Mouse (Mus musculus): Measurements from ENCODE around the gene Paxx. TPM values are rescaled to one million over a fixed set of nuclear protein-coding genes. Genes with fewer than 3 reads are reported as not detected.

Gene Paxx
- total and polyA plus RNA-seq, 3 experiments, result 13.9 to 16.2 (median 15.1) TPM

DNA sequence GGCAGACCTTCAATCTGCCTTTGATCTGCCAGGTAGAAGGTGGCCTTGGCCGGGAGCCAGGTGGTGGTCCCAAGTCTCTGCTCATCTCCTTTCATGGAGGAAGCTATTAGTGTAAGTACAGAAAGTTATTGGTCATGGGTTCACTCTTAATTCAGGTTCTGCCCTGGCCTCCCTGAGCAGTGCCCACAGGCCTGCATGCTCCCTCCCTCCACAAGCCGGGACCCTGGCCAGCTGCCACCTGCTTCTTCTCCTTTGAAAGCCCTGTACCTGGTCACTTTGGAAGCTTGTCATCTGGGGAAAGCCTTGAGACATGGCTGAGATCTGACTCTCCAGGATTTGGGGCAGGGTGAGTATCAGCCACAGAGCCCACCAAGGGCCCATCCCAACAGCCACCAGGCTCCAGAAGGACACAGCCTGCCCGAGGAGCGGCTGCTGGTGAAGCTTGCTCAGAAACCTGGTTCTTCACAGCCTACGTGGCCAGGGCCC, 32.6 kb upstream of the Paxx start, which contains the start of gene Lcn12:
Gene Lcn12 (minus strand): TSS at position 436 of the 486 bp plus-strand sequence.
- in situ Hi-C loops (cut with MboI; ENCODE audit: low pct_ligation_motif_present, low pct_unique_long_range_greater_than_20kb, low sequenced_read_pairs) (no loop called here), dilution Hi-C loops (cut with MboI; ENCODE audit: extremely low pct_ligation_motif_present, extremely low pct_unique_long_range_greater_than_20kb, low sequenced_read_pairs) (no loop called here)
- H3K9ac ChIP-seq (ENCODE audit: insufficient read depth, low read depth), result no peak within 1 kb of the TSS
- H3K79me2 ChIP-seq (replicated peaks; ENCODE audit: control insufficient read depth, extremely low read depth, insufficient read depth, poor library complexity, severe bottlenecking), result no peaks in the 10 kb centered on the region
- H3K36me3 ChIP-seq (replicated peaks in 1 of 2; ENCODE audit: control insufficient read depth in 1 of 2, insufficient read depth in 1 of 2, low read length in 1 of 2), result no peaks in the 10 kb centered on the region
- no peak within 1 kb of the TSS for H3K4me2 ChIP-seq (ENCODE audit: insufficient read depth, low read depth, poor library complexity, severe bottlenecking)
- H3K4me3 ChIP-seq (replicated peaks in 1 of 3; ENCODE audit: low read depth in 2 of 3, low read length in 2 of 3, poor library complexity in 1 of 3), result no peak within 1 kb of the TSS
- no peaks in the 10 kb centered on the region for H3K27me3 ChIP-seq (replicated peaks)
- H3K9me3 ChIP-seq (replicated peaks; ENCODE audit: low read length), result no peaks in the 10 kb centered on the region
- H3K4me1 ChIP-seq (ENCODE audit: control insufficient read depth in 1 of 2, insufficient read depth in 2 of 2), result peaks cover 4 to 28% of the 10 kb centered on the region in 2 experiments; a peak in 3 of 4 replicates
- DNase-seq (ENCODE audit: extremely low read depth), result no peak
- H3K27ac ChIP-seq (ENCODE audit: insufficient read depth, low read depth), result no peak within 1 kb of the TSS
- no peak for TF ChIP-seq ZC3H11A (IDR thresholded peaks at IDR 0.05; ENCODE audit: low read depth, low read length)
- no peak for TF ChIP-seq E2F4 (IDR thresholded peaks at IDR 0.05; ENCODE audit: insufficient replicate concordance, low read depth, low read length)
- no peak for TF ChIP-seq TCF12 (IDR thresholded peaks at IDR 0.05; ENCODE audit: low read depth, low read length)
- no peak for TF ChIP-seq NRF1 (IDR thresholded peaks at IDR 0.05; ENCODE audit: low read depth, low read length)
- no peak for TF ChIP-seq POLR2AphosphoS2 (IDR thresholded peaks at IDR 0.05; ENCODE audit: low read depth, low read length)
- TF ChIP-seq UBTF (IDR thresholded peaks at IDR 0.05; ENCODE audit: low read depth, low read length), result no peak
- no peak for TF ChIP-seq BHLHE40 (IDR thresholded peaks at IDR 0.05; ENCODE audit: low read depth, low read length)
- TF ChIP-seq ZKSCAN1 (IDR thresholded peaks at IDR 0.05; ENCODE audit: borderline replicate concordance, low read depth, low read length), result no peak
- no peak for TF ChIP-seq GABPA (IDR thresholded peaks at IDR 0.05; ENCODE audit: insufficient replicate concordance, low read depth, low read length)
- TF ChIP-seq TBP (conservative IDR thresholded peaks at IDR 0.05; ENCODE audit: low read depth, low read length), result no peak
- no peak for TF ChIP-seq CTCF (conservative IDR thresholded peaks at IDR 0.05 in 1 of 2, IDR thresholded peaks at IDR 0.05 in 1 of 2; ENCODE audit: low read depth in 2 of 2, low read length in 2 of 2)
- TF ChIP-seq MAZ (IDR thresholded peaks at IDR 0.05; ENCODE audit: low read depth, low read length), result no peak
- no peak for TF ChIP-seq IRF4 (IDR thresholded peaks at IDR 0.05; ENCODE audit: low read depth, low read length)

DNA sequence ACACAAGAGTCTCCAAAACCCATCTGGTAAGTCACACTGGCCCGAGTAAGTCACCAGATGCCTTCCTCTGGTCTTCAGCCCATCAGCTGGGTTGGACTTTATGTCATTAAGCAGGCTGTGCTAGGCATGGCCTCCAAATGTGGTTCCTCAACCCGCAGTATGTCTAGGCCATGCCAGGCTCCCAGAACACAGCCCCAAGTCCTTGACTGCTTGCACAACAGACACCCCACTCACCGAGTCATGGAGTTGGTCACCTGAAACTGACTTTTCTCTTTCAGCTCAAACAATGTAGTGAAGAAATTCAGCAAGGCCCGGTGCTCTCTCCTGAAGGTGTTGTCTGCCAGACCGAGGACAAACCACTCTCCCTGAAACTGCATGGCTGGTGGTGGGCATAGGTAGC, 32.1 kb upstream of the Paxx start:
- in situ Hi-C loops (cut with MboI; ENCODE audit: low pct_ligation_motif_present, low pct_unique_long_range_greater_than_20kb, low sequenced_read_pairs), result no loop called here
- dilution Hi-C loops (cut with MboI; ENCODE audit: extremely low pct_ligation_motif_present, extremely low pct_unique_long_range_greater_than_20kb, low sequenced_read_pairs), result no loop called here
- H3K27me3 ChIP-seq (replicated peaks), result peaks cover 4% of the 10 kb centered on the region

More for the DNA sequence above, 32.1 kb upstream of the Paxx start:
- no peak for DNase-seq (ENCODE audit: extremely low read depth)
- H3K9ac ChIP-seq (ENCODE audit: insufficient read depth, low read depth), result no peak overlapping the region
- peaks cover 4 to 24% of the 10 kb centered on the region in 2 experiments; a peak in 3 of 4 replicates for H3K4me1 ChIP-seq (ENCODE audit: control insufficient read depth in 1 of 2, insufficient read depth in 2 of 2)
- no peaks in the 10 kb centered on the region for H3K79me2 ChIP-seq (replicated peaks; ENCODE audit: control insufficient read depth, extremely low read depth, insufficient read depth, poor library complexity, severe bottlenecking)
- no peak overlapping the region for H3K4me2 ChIP-seq (ENCODE audit: insufficient read depth, low read depth, poor library complexity, severe bottlenecking)
- no peak overlapping the region for H3K27ac ChIP-seq (ENCODE audit: insufficient read depth, low read depth)
- no peaks in the 10 kb centered on the region for H3K9me3 ChIP-seq (replicated peaks; ENCODE audit: low read length)
- no peaks in the 10 kb centered on the region for H3K36me3 ChIP-seq (replicated peaks in 1 of 2; ENCODE audit: control insufficient read depth in 1 of 2, insufficient read depth in 1 of 2, low read length in 1 of 2)
- TF ChIP-seq BHLHE40 (IDR thresholded peaks at IDR 0.05; ENCODE audit: low read depth, low read length) (no peak), MAX (IDR thresholded peaks at IDR 0.05; ENCODE audit: low read length) (no peak), MYC (IDR thresholded peaks at IDR 0.05; ENCODE audit: low read depth, low read length) (no peak), IRF4 (IDR thresholded peaks at IDR 0.05; ENCODE audit: low read depth, low read length) (no peak), NELFE (IDR thresholded peaks at IDR 0.05; ENCODE audit: low read depth, low read length) (no peak), ZKSCAN1 (IDR thresholded peaks at IDR 0.05; ENCODE audit: borderline replicate concordance, low read depth, low read length) (no peak), ELF1 (IDR thresholded peaks at IDR 0.05; ENCODE audit: low read depth, low read length) (no peak), JUN (IDR thresholded peaks at IDR 0.05; ENCODE audit: insufficient read depth, low read depth, low read length) (no peak), ZMIZ1 (IDR thresholded peaks at IDR 0.05; ENCODE audit: low read depth, low read length) (no peak), ZNF384 (IDR thresholded peaks at IDR 0.05; ENCODE audit: low read depth, low read length) (no peak), MAZ (IDR thresholded peaks at IDR 0.05; ENCODE audit: low read depth, low read length) (no peak), PAX5 (IDR thresholded peaks at IDR 0.05; ENCODE audit: low read length) (no peak)
- H3K4me3 ChIP-seq (replicated peaks in 1 of 3; ENCODE audit: low read depth in 2 of 3, low read length in 2 of 3, poor library complexity in 1 of 3), result no peak overlapping the region

Data from CH12.LX (cell line).